Mouse (Mus musculus) ES-Bruce4 (cell line): ENCODE data around the gene Actl10. TPM values are rescaled to one million over a fixed set of nuclear protein-coding genes. Genes with fewer than 3 reads are reported as not detected.

Experiments
- H3K27ac ChIP-seq: 2 replicates; pipeline ENCODE4 v1.5.1; 2012; ENCODE audit warnings: low read length, inconsistent platforms; ENCODE audit not compliant: insufficient read depth
- H3K27me3 ChIP-seq: 2 replicates; pipeline ENCODE4 v1.6.1; 2012; ENCODE audit warnings: mild to moderate bottlenecking, low read length, inconsistent platforms; ENCODE audit not compliant: control insufficient read depth, poor library complexity, insufficient read depth, severe bottlenecking
- H3K36me3 ChIP-seq: 2 replicates; pipeline ENCODE4 v1.6.1; 2012; ENCODE audit warnings: inconsistent platforms, mild to moderate bottlenecking, low read length, moderate library complexity; ENCODE audit not compliant: control insufficient read depth, poor library complexity, insufficient read depth, severe bottlenecking
- H3K4me1 ChIP-seq: one replicate; pipeline ENCODE4 v1.8.1; 2011; ENCODE audit warnings: low read length; ENCODE audit not compliant: control insufficient read depth, insufficient read depth
- H3K4me3 ChIP-seq: 2 replicates; pipeline ENCODE4 v1.5.1; 2011; ENCODE audit warnings: low read depth, mild to moderate bottlenecking, low read length
- H3K9ac ChIP-seq: 2 replicates; pipeline ENCODE4 v1.6.1; 2012; ENCODE audit warnings: low read depth, mild to moderate bottlenecking, inconsistent platforms; ENCODE audit not compliant: poor library complexity, severe bottlenecking
- H3K9me3 ChIP-seq: replicated peaks from 2 replicates; pipeline ENCODE4 v1.6.1; 2012; ENCODE audit warnings: mild to moderate bottlenecking, low read length, inconsistent platforms; ENCODE audit not compliant: control insufficient read depth, poor library complexity, insufficient read depth, severe bottlenecking
- CTCF ChIP-seq: IDR thresholded peaks from one replicate; pipeline ENCODE4 v1.8.1; 2011; ENCODE audit warnings: low read depth, low read length
- EP300 ChIP-seq: IDR thresholded peaks from 2 replicates; pipeline ENCODE4 v1.6.1; 2011; ENCODE audit warnings: low read depth, low read length; ENCODE audit not compliant: insufficient read depth
- POLR2A ChIP-seq: IDR thresholded peaks from one replicate; pipeline ENCODE4 v1.8.1; 2011; ENCODE audit warnings: low read length; ENCODE audit not compliant: insufficient read depth
- polyA plus RNA-seq: library from polyadenylated mRNA; stranded (reverse); fragments of >200 nt; gene quantifications from 2 replicates; pipeline ENCODE4 v1.2.4, GENCODE M21; 2011; ENCODE audit warnings: low read depth; ENCODE audit not compliant: missing spikeins, insufficient read depth, insufficient read length

The Actl10 gene
- polyA plus RNA-seq, 1 experiment = not detected

GRCm38 (mm10) chr2:154570666-154571065, 19.1 kb downstream of the Actl10 start:
- no peaks in the 10 kb centered on the region for H3K9me3 ChIP-seq
- TF ChIP-seq POLR2A = no peak
- no peak for TF ChIP-seq EP300
- no peak for TF ChIP-seq CTCF
- 0 out of 2 replicates have a peak overlapping the region, but pooled peaks have one; percentile 25 for H3K27ac ChIP-seq
- H3K9ac ChIP-seq = peak overlapping the region; percentile 54; the same call in 1 of the 2 replicates
- peaks cover 1% of the 10 kb centered on the region for H3K4me1 ChIP-seq
- H3K27me3 ChIP-seq = no peaks in the 10 kb centered on the region
- H3K4me3 ChIP-seq = no peak overlapping the region
- no peaks in the 10 kb centered on the region for H3K36me3 ChIP-seq

GRCm38 (mm10) chr2:154571266-154571665, 19.7 kb downstream of the Actl10 start:
- TF ChIP-seq POLR2A (no peak), CTCF (no peak), EP300 (no peak)
- Histone ChIP-seq H3K4me1 (peaks cover under 1% of the 10 kb centered on the region), H3K4me3 (no peak overlapping the region), H3K9me3 (no peaks in the 10 kb centered on the region), H3K36me3 (no peaks in the 10 kb centered on the region), H3K9ac (peak overlapping the region; percentile 54; the same call in 1 of the 2 replicates), H3K27ac (no peak overlapping the region), H3K27me3 (no peaks in the 10 kb centered on the region)

DNA sequence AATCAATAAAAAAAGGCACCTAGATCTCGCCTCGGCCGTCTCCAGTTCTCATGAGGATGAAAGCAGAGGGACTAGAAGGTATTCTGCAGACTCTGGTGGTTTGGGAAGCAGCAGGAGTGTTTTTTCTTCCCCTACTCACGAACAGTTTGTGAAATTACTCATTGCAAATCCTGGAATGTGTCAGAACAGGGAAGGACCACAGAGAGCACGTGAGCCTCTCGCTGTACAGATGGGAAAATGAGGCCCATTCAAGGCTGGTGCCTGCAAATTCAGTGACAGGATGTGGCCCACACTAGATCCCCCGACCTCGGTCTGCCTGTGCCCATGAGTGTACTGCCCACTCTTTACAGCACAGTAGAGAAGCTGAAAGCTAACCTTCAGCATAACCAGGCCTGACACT, 20.4 kb downstream of the Actl10 start:
- Histone ChIP-seq H3K4me1 (peaks cover 3% of the 10 kb centered on the region), H3K9ac (no peak overlapping the region), H3K36me3 (no peaks in the 10 kb centered on the region), H3K9me3 (no peaks in the 10 kb centered on the region), H3K27me3 (no peaks in the 10 kb centered on the region), H3K27ac (no peak overlapping the region), H3K4me3 (no peak overlapping the region)
- no peak for TF ChIP-seq EP300
- TF ChIP-seq POLR2A = no peak
- TF ChIP-seq CTCF = no peak

DNA sequence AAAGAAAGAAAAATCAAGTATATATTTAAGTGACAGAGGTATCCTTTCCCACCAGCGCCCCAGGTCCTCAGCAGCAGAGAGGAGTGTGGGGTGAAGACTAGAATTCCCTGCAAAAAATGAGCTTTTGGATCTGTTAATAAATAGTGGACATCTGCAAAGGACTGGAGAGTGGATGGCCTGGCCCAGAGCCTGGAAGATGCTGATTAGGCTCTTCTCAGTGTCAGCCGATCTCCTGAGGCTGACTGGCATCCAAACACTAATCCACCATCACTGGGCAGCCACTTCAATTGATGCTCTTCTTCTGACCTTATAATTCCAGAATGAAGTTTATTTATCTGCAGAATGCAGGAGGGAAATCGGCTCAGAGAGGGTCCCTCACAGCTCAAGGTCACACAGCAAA, 21.4 kb downstream of the Actl10 start:
- TF ChIP-seq POLR2A (no peak), EP300 (no peak), CTCF (no peak)
- Histone ChIP-seq H3K27me3 (no peaks in the 10 kb centered on the region), H3K27ac (no peak overlapping the region), H3K9me3 (no peaks in the 10 kb centered on the region), H3K4me1 (peaks cover 3% of the 10 kb centered on the region), H3K36me3 (no peaks in the 10 kb centered on the region), H3K9ac (no peak overlapping the region), H3K4me3 (no peak overlapping the region)

DNA sequence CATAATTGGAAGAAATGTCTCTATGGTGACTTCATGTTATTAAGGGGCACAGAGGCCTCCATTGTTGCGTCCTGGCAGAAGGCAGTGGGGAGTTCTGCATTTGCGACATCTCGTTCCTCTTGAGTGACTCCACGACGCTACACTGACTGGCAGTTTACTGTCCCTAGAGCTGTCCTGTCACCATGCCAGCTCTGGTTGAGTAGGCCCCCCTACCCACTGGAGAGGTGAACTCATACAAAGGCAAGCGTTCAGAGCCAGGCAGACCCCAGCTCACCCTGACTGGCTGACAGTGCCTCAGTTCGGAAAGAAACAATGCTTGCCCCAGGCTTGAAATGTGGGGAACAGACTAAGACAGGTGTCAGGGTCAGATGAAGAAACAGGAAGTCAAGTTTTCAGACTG, 22.7 kb downstream of the Actl10 start:
- Histone ChIP-seq H3K27me3 (no peaks in the 10 kb centered on the region), H3K4me3 (no peak overlapping the region), H3K4me1 (peaks cover 3% of the 10 kb centered on the region), H3K9ac (no peak overlapping the region), H3K9me3 (no peaks in the 10 kb centered on the region), H3K36me3 (no peaks in the 10 kb centered on the region), H3K27ac (no peak overlapping the region)
- no peak for TF ChIP-seq EP300
- no peak for TF ChIP-seq POLR2A
- TF ChIP-seq CTCF = no peak

DNA sequence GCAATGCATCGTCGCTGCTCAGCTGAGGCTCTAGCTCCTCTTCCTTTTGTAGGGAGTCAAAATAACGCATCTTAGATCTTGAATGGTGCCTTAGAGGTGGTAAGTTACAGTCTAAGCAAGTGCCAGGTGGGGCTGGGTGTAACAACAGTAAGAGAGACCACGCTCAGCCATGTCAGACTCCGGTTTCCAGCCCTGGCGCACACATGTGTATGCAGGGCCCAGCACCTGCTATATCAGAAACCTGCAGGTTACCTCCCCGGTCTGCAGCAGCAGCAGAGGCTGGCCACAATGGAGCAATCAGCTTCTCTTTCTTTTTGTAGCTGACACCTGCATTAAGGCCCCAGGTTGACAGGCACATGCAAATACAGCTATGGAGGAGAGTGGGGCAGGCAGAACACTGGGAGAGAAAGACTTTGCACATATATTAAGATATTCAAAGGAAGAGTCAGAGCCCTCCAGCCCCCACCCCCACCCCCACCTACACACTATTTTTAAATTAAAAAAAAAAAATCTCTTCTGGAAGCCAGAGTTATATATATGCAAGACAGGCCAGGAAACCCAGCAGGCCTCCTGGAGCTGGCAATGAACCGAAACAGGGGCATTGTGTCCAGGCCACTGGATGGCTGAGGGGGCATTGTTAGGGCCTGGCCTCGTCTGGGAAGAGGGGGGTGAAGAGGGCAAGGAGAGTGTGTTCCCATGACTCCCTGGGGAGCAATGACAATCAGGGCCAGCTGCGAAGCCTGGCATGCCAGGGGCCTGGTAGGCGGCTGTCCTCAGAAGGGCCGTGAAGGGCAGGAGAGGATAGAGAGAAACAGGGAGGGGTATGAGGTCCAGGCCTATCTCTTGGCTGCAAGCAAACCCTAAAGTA, 25.5 kb downstream of the Actl10 start:
- H3K4me1 ChIP-seq = peaks cover 3% of the 10 kb centered on the region
- H3K9me3 ChIP-seq = no peaks in the 10 kb centered on the region
- no peak overlapping the region for H3K4me3 ChIP-seq
- TF ChIP-seq EP300 (0 out of 2 replicates have a peak, but pooled peaks have one; percentile 52), CTCF (no peak)
- H3K27me3 ChIP-seq = no peaks in the 10 kb centered on the region
- H3K27ac ChIP-seq = no peak overlapping the region
- H3K9ac ChIP-seq = no peak overlapping the region
- no peaks in the 10 kb centered on the region for H3K36me3 ChIP-seq
